Mouse (Mus musculus) sigmoid colon, adult 10 weeks (tissue): ENCODE results near the gene Thsd4. TPM values are rescaled to one million over a fixed set of nuclear protein-coding genes. Genes with fewer than 3 reads are reported as not detected.

Experiments used
- polyA plus RNA-seq: library from polyadenylated mRNA; stranded (reverse); fragments of 350-450 nt; fragmentation: Illumina TruSeq; extraction: RNeasy Lipid Tissue Mini Kit (QIAGEN cat#74804); gene quantifications from one replicate; pipeline ENCODE4 v1.2.3, GENCODE M21; 2014; ENCODE audit warnings: low read depth, low replicate concordance

Thsd4 gene
- polyA plus RNA-seq: 9.1 TPM

GRCm38 (mm10) chr9:60521806-60522264, at the start of gene Thsd4:
Gene Thsd4 (minus strand): TSS chr9:60522046.

GRCm38 (mm10) chr9:59960559-59960958, 561.3 kb downstream of the Thsd4 start, which contains the start of gene Nr2e3:
Gene Nr2e3 (minus strand): TSS chr9:59960659.

Other genes with a start within 250 kb of the Thsd4 start
- gene Lrrc49, start 166.1 kb upstream of the Thsd4 start, polyA plus RNA-seq: 18.2 TPM
- gene Larp6, start 190.9 kb upstream of the Thsd4 start, polyA plus RNA-seq: 0.16 TPM